Mouse (Mus musculus): ENCODE results near the gene Nck1.

GRCm38 (mm10) chr9:100520012-100520411 is 25.9 kb downstream of the Nck1 start:
- TF ChIP-seq GATA1 (IDR thresholded peaks at IDR 0.05; ENCODE audit: low read length) (no peak), TAL1 (IDR thresholded peaks at IDR 0.05; ENCODE audit: low read length) (no peak)
